Mouse (Mus musculus) MEL (cell line): ENCODE measurements around the gene Gbe1.

Experiments used
- CTCF ChIP-seq, 3 experiments: IDR thresholded peaks in 2 of 3; conservative IDR thresholded peaks in 1 of 3; 2 replicates each; pipeline ENCODE4 v1.5.1; 2011 to 2012; ENCODE audit warnings: low read length in 3 of 3, low read depth in 2 of 3, mild to moderate bottlenecking in 2 of 3, improper control_type of control experiment in 1 of 3, inconsistent platforms in 1 of 3, mixed read lengths in 1 of 3, moderate library complexity in 1 of 3; ENCODE audit not compliant: control insufficient read depth in 1 of 3, insufficient read depth in 1 of 3, poor library complexity in 1 of 3, severe bottlenecking in 1 of 3
- NELFE ChIP-seq: IDR thresholded peaks from 2 replicates; pipeline ENCODE4 v1.6.1; 2011; ENCODE audit warnings: low read depth, low read length, improper control_type of control experiment
- NRF1 ChIP-seq: IDR thresholded peaks from 2 replicates; pipeline ENCODE4 v1.6.1; 2014; ENCODE audit warnings: low read depth, mild to moderate bottlenecking, inconsistent platforms, low read length, improper control_type of control experiment, moderate library complexity; ENCODE audit not compliant: poor library complexity, insufficient read depth, severe bottlenecking

DNA sequence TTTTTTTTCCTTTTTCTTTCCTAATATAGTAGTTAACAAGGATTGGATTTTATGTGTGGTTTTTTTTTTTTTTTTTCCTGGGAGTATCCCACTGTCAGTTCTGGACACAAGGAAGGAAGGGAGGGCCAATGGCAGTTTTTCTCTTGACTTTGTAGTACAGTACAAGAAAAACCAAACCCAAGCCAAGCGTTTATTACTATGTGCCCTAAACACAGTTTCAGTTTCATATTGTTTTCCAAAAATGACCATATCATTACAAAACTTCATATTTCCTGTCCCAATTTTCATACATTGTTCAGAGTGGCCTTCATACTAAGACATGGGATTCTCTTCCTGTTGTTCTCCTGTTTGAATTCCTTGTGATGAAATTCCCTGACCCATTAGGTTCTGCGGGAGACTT is 94.0 kb downstream of the Gbe1 start:
- no peak for TF ChIP-seq NRF1
- TF ChIP-seq CTCF (IDR thresholded peaks at IDR 0.05 in 2 of 3, conservative IDR thresholded peaks at IDR 0.05 in 1 of 3; ENCODE audit: control insufficient read depth in 1 of 3, insufficient read depth in 1 of 3, low read depth in 2 of 3, low read length in 3 of 3, poor library complexity in 1 of 3, severe bottlenecking in 1 of 3) = no peak
- TF ChIP-seq NELFE = no peak
